ENCODE assay signal across 25 mouse cellular contexts in genomic region chr13:82233901-82234300, GRCm38 (mm10).
"Had no signal": no experiment of that assay in that cellular context is flagged by ENCODE, and none has a peak within 500 bp of the region (broad histone marks: within the 10 kb centered on the region; RNA-seq: fewer than 3 reads in every experiment).

No protein-coding gene starts in this region.

- H3K4me3 ChIP-seq: embryonic facial prominence, embryonic 10.5 days; embryonic facial prominence, embryonic 12.5 days; embryonic facial prominence, embryonic 13.5 days; embryonic facial prominence, embryonic 15.5 days; erythroblast, embryonic 14.5 days; forebrain, embryonic 10.5 days; forebrain, embryonic 12.5 days; forebrain, embryonic 13.5 days; forebrain, embryonic 15.5 days; gastrocnemius, adult 2 months; heart, adult 2 months had no signal

- H3K27ac ChIP-seq: embryonic facial prominence, embryonic 10.5 days; embryonic facial prominence, embryonic 12.5 days; embryonic facial prominence, embryonic 13.5 days; embryonic facial prominence, embryonic 15.5 days; forebrain, embryonic 10.5 days; forebrain, embryonic 12.5 days; forebrain, embryonic 13.5 days; forebrain, embryonic 15.5 days; gastrocnemius, adult 2 months; heart, adult 2 months had no signal

- H3K9me3 ChIP-seq: embryonic facial prominence, embryonic 10.5 days; embryonic facial prominence, embryonic 12.5 days; embryonic facial prominence, embryonic 15.5 days; forebrain, embryonic 10.5 days; forebrain, embryonic 12.5 days; forebrain, embryonic 13.5 days; forebrain, embryonic 15.5 days had no signal

- H3K9ac ChIP-seq: embryonic facial prominence, embryonic 12.5 days; embryonic facial prominence, embryonic 13.5 days; embryonic facial prominence, embryonic 15.5 days; forebrain, embryonic 12.5 days; forebrain, embryonic 13.5 days; forebrain, embryonic 15.5 days; forebrain, postnatal 0 days had no signal

- H3K4me1 ChIP-seq: embryonic facial prominence, embryonic 10.5 days; embryonic facial prominence, embryonic 12.5 days; embryonic facial prominence, embryonic 13.5 days; embryonic facial prominence, embryonic 15.5 days; forebrain, embryonic 10.5 days; forebrain, embryonic 12.5 days; forebrain, embryonic 13.5 days; forebrain, embryonic 15.5 days had no signal

- DNase-seq: cerebellum, adult 9-10 months; cerebellum, adult 9-11 months; cerebellum, postnatal 10 days; cerebellum, postnatal 14 days; cerebellum, postnatal 25 days; cerebellum, postnatal 36 days; embryo, embryonic 11 days; forebrain, postnatal 0 days; gastrocnemius, adult 2 months; gastrocnemius, postnatal 10 days; gastrocnemius, postnatal 14 days; gastrocnemius, postnatal 25 days; gastrocnemius, postnatal 36 days; heart, adult 11 months; heart, adult 18-20 months; heart, adult 2 months had no signal

- H3K27me3 ChIP-seq: embryonic facial prominence, embryonic 12.5 days; embryonic facial prominence, embryonic 13.5 days; embryonic facial prominence, embryonic 15.5 days; forebrain, embryonic 12.5 days; forebrain, embryonic 13.5 days; forebrain, embryonic 15.5 days had no signal

- H3K36me3 ChIP-seq: embryonic facial prominence, embryonic 10.5 days; embryonic facial prominence, embryonic 12.5 days; embryonic facial prominence, embryonic 13.5 days; embryonic facial prominence, embryonic 15.5 days; forebrain, embryonic 10.5 days; forebrain, embryonic 12.5 days; forebrain, embryonic 15.5 days had no signal
